Mouse (Mus musculus) adrenal gland, postnatal 14 days (tissue): ENCODE results near the gene Foxn2. TPM values are rescaled to one million over a fixed set of nuclear protein-coding genes. Genes with fewer than 3 reads are reported as not detected.
"Not testable (repeated sequence)": the region's sequence is repeated elsewhere in the genome, so short reads cannot be mapped to it uniquely, and the experiment has no call there.

Experiments used
- DNase-seq: peaks from one replicate; pipeline ENCODE4 v3.0.0; 2021; ENCODE audit warnings: mixed read lengths
- total RNA-seq: library from RNA; stranded (reverse); gene quantifications from 2 replicates; pipeline ENCODE4 v1.2.3, GENCODE M21; 2021

Foxn2 gene
- total RNA-seq, 1 experiment from 2014 or later = 21.8 TPM

GRCm38 (mm10) chr17:88441432-88442174 is 1.1 kb downstream of the Foxn2 start:
- DNase-seq = peak; percentile 78

- no peak for DNase-seq
These were observed 2.1 kb downstream of the Foxn2 start for GRCm38 (mm10) chr17:88442661-88443060.

GRCm38 (mm10) chr17:88443186-88443585 is 2.7 kb downstream of the Foxn2 start:
- no peak for DNase-seq

- peak; percentile 48 for DNase-seq
These were observed 17.6 kb downstream of the Foxn2 start for GRCm38 (mm10) chr17:88458079-88458478.

- no peak for DNase-seq
These were observed 19.0 kb downstream of the Foxn2 start for GRCm38 (mm10) chr17:88459516-88459915.

GRCm38 (mm10) chr17:88459916-88460901 is 19.7 kb downstream of the Foxn2 start:
- no peak for DNase-seq

- peak; percentile 90 for DNase-seq
These were observed 22.1 kb downstream of the Foxn2 start for GRCm38 (mm10) chr17:88462658-88463057.

GRCm38 (mm10) chr17:88466591-88466990 is 26.1 kb downstream of the Foxn2 start:
- DNase-seq = no peak

- no peak for DNase-seq
These were observed 27.2 kb downstream of the Foxn2 start for GRCm38 (mm10) chr17:88467696-88468095.

GRCm38 (mm10) chr17:88468655-88469398 is 28.3 kb downstream of the Foxn2 start:
- DNase-seq = not testable (repeated sequence)

GRCm38 (mm10) chr17:88473766-88474165 is 33.3 kb downstream of the Foxn2 start:
- DNase-seq = peak; percentile 12

GRCm38 (mm10) chr17:88477165-88477564 is 36.7 kb downstream of the Foxn2 start:
- DNase-seq = no peak

GRCm38 (mm10) chr17:88477699-88478098 is 37.2 kb downstream of the Foxn2 start:
- DNase-seq = no peak

- DNase-seq = no peak
These were observed 38.5 kb downstream of the Foxn2 start for GRCm38 (mm10) chr17:88479040-88479439.

- no peak for DNase-seq
These were observed 39.9 kb downstream of the Foxn2 start for GRCm38 (mm10) chr17:88480369-88480768.

- no peak for DNase-seq
These were observed 40.6 kb downstream of the Foxn2 start for GRCm38 (mm10) chr17:88481062-88481461.

- DNase-seq = no peak
These were observed 41.1 kb downstream of the Foxn2 start for GRCm38 (mm10) chr17:88481587-88481986.

GRCm38 (mm10) chr17:88484539-88484938 is 44.0 kb downstream of the Foxn2 start:
- no peak for DNase-seq

- no peak for DNase-seq
These were observed 44.4 kb downstream of the Foxn2 start for GRCm38 (mm10) chr17:88484951-88485350.

- no peak for DNase-seq
These were observed 50.0 kb downstream of the Foxn2 start for GRCm38 (mm10) chr17:88490546-88490945.

- DNase-seq = no peak
These were observed 51.0 kb downstream of the Foxn2 start for GRCm38 (mm10) chr17:88491366-88492106.

- DNase-seq = no peak
These were observed 51.6 kb downstream of the Foxn2 start for GRCm38 (mm10) chr17:88492107-88492460.
